Mouse (Mus musculus) spleen, adult 18-20 months (tissue): ENCODE measurements around the gene Tceal9.

ENCODE experiments used
- DNase-seq, 2 experiments: peaks; one replicate each; pipeline ENCODE4 v3.0.0; 2022; ENCODE audit warnings: mixed read lengths in 2 of 2

Tceal9 gene

DNA sequence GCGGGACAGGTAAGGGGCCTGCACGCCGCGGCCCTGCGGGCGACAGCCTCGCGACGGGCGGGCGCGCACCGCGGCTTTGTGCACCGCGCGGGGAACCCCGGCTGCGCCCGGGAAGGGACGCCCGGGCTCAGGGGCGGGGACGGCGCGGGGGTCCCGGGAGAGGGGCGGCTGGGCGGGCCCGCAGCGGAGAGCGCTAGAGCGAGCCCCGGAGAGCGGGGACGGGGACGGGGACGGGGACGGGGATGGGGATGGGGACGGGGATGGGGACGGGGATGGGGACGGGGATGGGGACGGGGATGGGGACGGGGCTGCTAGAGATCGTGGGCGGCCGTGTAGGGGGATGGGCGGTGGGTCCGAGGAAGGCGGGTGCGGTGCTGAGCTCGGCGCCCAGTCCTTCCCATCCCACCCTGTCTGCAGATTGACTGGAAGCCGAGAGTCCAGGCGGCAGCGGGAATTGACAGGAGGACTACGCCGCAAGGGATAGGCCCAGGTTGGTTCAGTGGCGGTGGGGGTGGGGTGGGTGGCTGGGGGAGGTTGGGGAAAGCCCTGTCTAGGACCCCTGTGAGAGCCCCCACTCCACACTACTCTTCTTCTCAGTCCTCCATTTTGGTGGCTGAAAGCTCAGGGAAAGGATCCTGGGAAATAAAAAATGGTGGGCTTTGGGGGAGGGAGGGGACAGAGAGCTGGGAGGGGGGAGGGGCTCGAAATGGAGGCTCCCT, 25.7 kb downstream of the Tceal9 start:
- DNase-seq = peak in 1 of 2 experiments; percentile 5

DNA sequence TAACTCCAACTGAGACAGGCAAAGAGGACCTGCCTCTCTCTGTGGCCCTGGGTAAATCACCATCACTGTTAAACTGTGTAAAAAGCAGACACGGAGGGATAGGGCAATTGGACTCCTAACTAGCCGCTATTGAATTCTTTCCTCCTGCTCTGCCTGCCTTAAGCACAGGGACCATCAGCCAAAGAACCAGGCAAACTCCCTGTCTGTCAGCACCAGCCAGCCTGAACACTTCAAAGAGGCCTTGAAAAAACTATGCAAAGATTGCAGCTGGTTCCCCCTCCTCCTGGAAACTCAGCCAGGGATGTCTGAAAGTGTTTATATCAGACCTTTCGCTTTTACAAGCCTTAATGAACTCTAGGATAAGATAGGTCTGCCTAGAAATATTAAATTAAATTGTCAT, 29.7 kb downstream of the Tceal9 start:
- no peak for DNase-seq

GRCm38 (mm10) chrX:136275386-136275785, 30.5 kb downstream of the Tceal9 start:
- DNase-seq = no peak

GRCm38 (mm10) chrX:136277577-136277976, 32.7 kb downstream of the Tceal9 start:
- DNase-seq = no peak

- DNase-seq = no peak
Observed at GRCm38 (mm10) chrX:136278401-136278800, 33.5 kb downstream of the Tceal9 start.

GRCm38 (mm10) chrX:136279410-136279809, 34.5 kb downstream of the Tceal9 start:
- DNase-seq = no peak

GRCm38 (mm10) chrX:136290817-136291281, 46.0 kb downstream of the Tceal9 start:
- DNase-seq = no peak
